Mouse (Mus musculus): ENCODE data around the gene Exoc3l. TPM values are rescaled to one million over a fixed set of nuclear protein-coding genes. Genes with fewer than 3 reads are reported as not detected.
A peak's percentile ranks its signal among the peaks of the same experiment; 100 is the strongest.
"Not testable (repeated sequence)": the region's sequence is repeated elsewhere in the genome, so short reads cannot be mapped to it uniquely, and the experiment has no call there.

Gene Exoc3l
- polyA plus RNA-seq, 1 experiment from 2014 or later = 6.0 TPM

- no peaks in the 10 kb centered on the region for H3K27me3 ChIP-seq (ENCODE audit: control insufficient read depth, insufficient read depth, low read length)
- H3K9ac ChIP-seq (ENCODE audit: low read depth, low read length) = no peak overlapping the region
- no peaks in the 10 kb centered on the region for H3K9me3 ChIP-seq (ENCODE audit: control insufficient read depth, low read length)
- no peak overlapping the region for H3K4me2 ChIP-seq (replicated peaks; ENCODE audit: low read depth, low read length)
- peaks cover 15% of the 10 kb centered on the region for H3K36me3 ChIP-seq (ENCODE audit: control insufficient read depth, insufficient read depth, low read length)
- ATAC-seq (ENCODE audit: low FRiP score) (no peak), DNase-seq (ENCODE audit: low spot score) (no peak)
- H3K4me3 ChIP-seq (ENCODE audit: low read depth, low read length) = no peak overlapping the region
- WGBS = 98% methylated on average over 8 of the region's 8 CpGs
- peaks cover 6% of the 10 kb centered on the region; the same call in 1 of the 2 replicates for H3K4me1 ChIP-seq (replicated peaks; ENCODE audit: control insufficient read depth, insufficient read depth, low read length)
- no peak overlapping the region for H3K27ac ChIP-seq (ENCODE audit: low read depth, low read length)
These were observed 4.1 kb upstream of the Exoc3l start for GRCm38 (mm10) chr8:105299962-105300361.

- H3K4me2 ChIP-seq (replicated peaks; ENCODE audit: low read depth, low read length) = peak overlapping the region; percentile 74
- peaks cover 15% of the 10 kb centered on the region for H3K36me3 ChIP-seq (ENCODE audit: control insufficient read depth, insufficient read depth, low read length)
- H3K27me3 ChIP-seq (ENCODE audit: control insufficient read depth, insufficient read depth, low read length) = no peaks in the 10 kb centered on the region
- peaks cover 6% of the 10 kb centered on the region; the same call in 1 of the 2 replicates for H3K4me1 ChIP-seq (replicated peaks; ENCODE audit: control insufficient read depth, insufficient read depth, low read length)
- no peaks in the 10 kb centered on the region for H3K9me3 ChIP-seq (ENCODE audit: control insufficient read depth, low read length)
- peak overlapping the region; percentile 95 for H3K9ac ChIP-seq (ENCODE audit: low read depth, low read length)
- 60% methylated on average over 18 of the region's 18 CpGs for WGBS
- H3K27ac ChIP-seq (ENCODE audit: low read depth, low read length) = no peak overlapping the region
- H3K4me3 ChIP-seq (ENCODE audit: low read depth, low read length) = peak overlapping the region; percentile 98
- ATAC-seq (ENCODE audit: low FRiP score) = no peak; the same call in 1 of the 2 replicates
- DNase-seq (ENCODE audit: low spot score) = no peak
These were observed 2.7 kb upstream of the Exoc3l start for GRCm38 (mm10) chr8:105298351-105299252.

GRCm38 (mm10) chr8:105297511-105298192 lies 1.8 kb upstream of the Exoc3l start, which contains the start of gene E2f4:
TSS of gene E2f4 (plus strand) at chr8:105297663.
- under 1% methylated on average over 58 of the region's 58 CpGs for WGBS
- Histone ChIP-seq H3K36me3 (ENCODE audit: control insufficient read depth, insufficient read depth, low read length) (peaks cover 12% of the 10 kb centered on the region), H3K9me3 (ENCODE audit: control insufficient read depth, low read length) (no peaks in the 10 kb centered on the region), H3K27ac (ENCODE audit: low read depth, low read length) (peak within 1 kb of the TSS; percentile 54), H3K4me1 (replicated peaks; ENCODE audit: control insufficient read depth, insufficient read depth, low read length) (peaks cover 6% of the 10 kb centered on the region; the same call in 1 of the 2 replicates), H3K4me3 (ENCODE audit: low read depth, low read length) (peak within 1 kb of the TSS; percentile 98), H3K4me2 (replicated peaks; ENCODE audit: low read depth, low read length) (peak within 1 kb of the TSS; percentile 74), H3K27me3 (ENCODE audit: control insufficient read depth, insufficient read depth, low read length) (no peaks in the 10 kb centered on the region), H3K9ac (ENCODE audit: low read depth, low read length) (peak within 1 kb of the TSS; percentile 95)
- ATAC-seq (ENCODE audit: low FRiP score) = peak; percentile 91
- DNase-seq (ENCODE audit: low spot score) = peak; percentile 95

GRCm38 (mm10) chr8:105295256-105295655 lies 645 bp downstream of the Exoc3l start:
- Histone ChIP-seq H3K9me3 (ENCODE audit: control insufficient read depth, low read length) (no peaks in the 10 kb centered on the region), H3K9ac (ENCODE audit: low read depth, low read length) (no peak overlapping the region), H3K27me3 (ENCODE audit: control insufficient read depth, insufficient read depth, low read length) (peaks cover 6% of the 10 kb centered on the region), H3K4me3 (ENCODE audit: low read depth, low read length) (no peak overlapping the region), H3K36me3 (ENCODE audit: control insufficient read depth, insufficient read depth, low read length) (peaks cover 3% of the 10 kb centered on the region; the same call in 1 of the 2 replicates), H3K4me2 (replicated peaks; ENCODE audit: low read depth, low read length) (no peak overlapping the region), H3K27ac (ENCODE audit: low read depth, low read length) (no peak overlapping the region), H3K4me1 (replicated peaks; ENCODE audit: control insufficient read depth, insufficient read depth, low read length) (peaks cover 10% of the 10 kb centered on the region; the same call in 1 of the 2 replicates)
- 68% methylated on average over 11 of the region's 11 CpGs for WGBS
- DNase-seq (ENCODE audit: low spot score) = no peak
- ATAC-seq (ENCODE audit: low FRiP score) = no peak

- ATAC-seq (ENCODE audit: low FRiP score) (no peak), DNase-seq (ENCODE audit: low spot score) (no peak)
- Histone ChIP-seq H3K4me2 (replicated peaks; ENCODE audit: low read depth, low read length) (no peak overlapping the region), H3K4me3 (ENCODE audit: low read depth, low read length) (no peak overlapping the region), H3K27ac (ENCODE audit: low read depth, low read length) (no peak overlapping the region), H3K27me3 (ENCODE audit: control insufficient read depth, insufficient read depth, low read length) (peaks cover 11% of the 10 kb centered on the region), H3K9me3 (ENCODE audit: control insufficient read depth, low read length) (no peaks in the 10 kb centered on the region), H3K4me1 (replicated peaks; ENCODE audit: control insufficient read depth, insufficient read depth, low read length) (peaks cover 13% of the 10 kb centered on the region; the same call in 1 of the 2 replicates), H3K9ac (ENCODE audit: low read depth, low read length) (no peak overlapping the region), H3K36me3 (ENCODE audit: control insufficient read depth, insufficient read depth, low read length) (peaks cover 2% of the 10 kb centered on the region; the same call in 1 of the 2 replicates)
- 71% methylated on average over 9 of the region's 9 CpGs for WGBS
These were observed 1.1 kb downstream of the Exoc3l start for GRCm38 (mm10) chr8:105294776-105295175.

- H3K9me3 ChIP-seq (ENCODE audit: control insufficient read depth, low read length) = no peaks in the 10 kb centered on the region
- H3K27ac ChIP-seq (ENCODE audit: low read depth, low read length) = no peak overlapping the region
- H3K9ac ChIP-seq (ENCODE audit: low read depth, low read length) = no peak overlapping the region
- no peaks in the 10 kb centered on the region for H3K36me3 ChIP-seq (ENCODE audit: control insufficient read depth, insufficient read depth, low read length)
- no peak for ATAC-seq (ENCODE audit: low FRiP score)
- WGBS = 72% methylated on average over 19 of the region's 19 CpGs
- no peak overlapping the region for H3K4me3 ChIP-seq (ENCODE audit: low read depth, low read length)
- peaks cover 14% of the 10 kb centered on the region; the same call in 1 of the 2 replicates for H3K4me1 ChIP-seq (replicated peaks; ENCODE audit: control insufficient read depth, insufficient read depth, low read length)
- DNase-seq (ENCODE audit: low spot score) = no peak
- no peak overlapping the region for H3K4me2 ChIP-seq (replicated peaks; ENCODE audit: low read depth, low read length)
- peaks cover 11% of the 10 kb centered on the region for H3K27me3 ChIP-seq (ENCODE audit: control insufficient read depth, insufficient read depth, low read length)
These were observed 2.5 kb downstream of the Exoc3l start for GRCm38 (mm10) chr8:105293405-105293804.

GRCm38 (mm10) chr8:105292471-105292870 lies 3.4 kb downstream of the Exoc3l start:
- H3K9ac ChIP-seq (ENCODE audit: low read depth, low read length) = no peak overlapping the region
- ATAC-seq (ENCODE audit: low FRiP score) = no peak
- peaks cover 16% of the 10 kb centered on the region; the same call in 1 of the 2 replicates for H3K4me1 ChIP-seq (replicated peaks; ENCODE audit: control insufficient read depth, insufficient read depth, low read length)
- H3K27me3 ChIP-seq (ENCODE audit: control insufficient read depth, insufficient read depth, low read length) = peaks cover 11% of the 10 kb centered on the region
- no peak overlapping the region for H3K27ac ChIP-seq (ENCODE audit: low read depth, low read length)
- H3K4me3 ChIP-seq (ENCODE audit: low read depth, low read length) = no peak overlapping the region
- WGBS = 91% methylated on average over 7 of the region's 7 CpGs
- H3K4me2 ChIP-seq (replicated peaks; ENCODE audit: low read depth, low read length) = no peak overlapping the region
- no peak for DNase-seq (ENCODE audit: low spot score)
- no peaks in the 10 kb centered on the region for H3K36me3 ChIP-seq (ENCODE audit: control insufficient read depth, insufficient read depth, low read length)
- no peaks in the 10 kb centered on the region for H3K9me3 ChIP-seq (ENCODE audit: control insufficient read depth, low read length)

- not testable (repeated sequence) for H3K4me3 ChIP-seq (ENCODE audit: low read depth, low read length); H3K4me2 ChIP-seq (replicated peaks; ENCODE audit: low read depth, low read length); DNase-seq (ENCODE audit: low spot score); H3K36me3 ChIP-seq (ENCODE audit: control insufficient read depth, insufficient read depth, low read length); H3K9me3 ChIP-seq (ENCODE audit: control insufficient read depth, low read length); ATAC-seq (ENCODE audit: low FRiP score); H3K9ac ChIP-seq (ENCODE audit: low read depth, low read length); H3K27ac ChIP-seq (ENCODE audit: low read depth, low read length)
- H3K27me3 ChIP-seq (ENCODE audit: control insufficient read depth, insufficient read depth, low read length) = peaks cover 11% of the 10 kb centered on the region
- H3K4me1 ChIP-seq (replicated peaks; ENCODE audit: control insufficient read depth, insufficient read depth, low read length) = peaks cover 16% of the 10 kb centered on the region; the same call in 1 of the 2 replicates
- WGBS = 74% methylated on average over 3 of the region's 3 CpGs
These were observed 4.1 kb downstream of the Exoc3l start for GRCm38 (mm10) chr8:105291802-105292201.
